Mouse (Mus musculus) right cerebral cortex, postnatal 36 days (tissue): ENCODE results near the gene Paip2b.
"Not testable (repeated sequence)": the region's sequence is repeated elsewhere in the genome, so short reads cannot be mapped to it uniquely, and the experiment has no call there.

Experiments
- DNase-seq, 2 experiments: peaks; one replicate each; pipeline ENCODE4 v3.0.0; 2022; ENCODE audit warnings: low spot score in 2 of 2, mixed read lengths in 1 of 2

Gene Paip2b

GRCm38 (mm10) chr6:83831606-83832123 is at the start of gene Paip2b:
Paip2b (minus strand) TSS chr6:83831741.
- peak; percentile 98 to 99 for DNase-seq

DNA sequence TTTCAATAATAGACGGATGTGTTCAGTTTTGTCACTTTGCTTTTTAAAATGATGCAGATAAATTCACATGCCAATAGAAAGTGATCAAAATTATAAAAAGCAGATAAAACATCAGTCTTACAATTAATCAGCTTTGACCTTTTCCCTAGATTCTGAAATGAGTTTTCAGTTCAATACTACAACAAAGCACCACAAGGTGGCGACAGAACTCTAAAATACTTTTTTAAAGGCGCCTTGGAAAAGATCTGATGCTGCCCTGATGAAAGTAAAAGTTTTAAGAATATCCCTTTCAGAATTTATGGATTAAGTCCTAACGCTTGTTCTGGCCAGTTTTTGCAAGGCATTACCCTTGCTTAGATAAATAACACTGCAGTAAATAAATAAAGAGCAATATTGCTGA is 48.3 kb upstream of the Paip2b start:
- peak in 1 of 2 experiments; percentile 10 for DNase-seq

- DNase-seq = peak; percentile 16 to 36
Measured at GRCm38 (mm10) chr6:83867598-83868585, 36.4 kb upstream of the Paip2b start.

GRCm38 (mm10) chr6:83866954-83867597 is 35.5 kb upstream of the Paip2b start, which contains the start of gene Zfp638:
Zfp638 (plus strand) TSS chr6:83867109.
- peak; percentile 91 to 92 for DNase-seq

DNA sequence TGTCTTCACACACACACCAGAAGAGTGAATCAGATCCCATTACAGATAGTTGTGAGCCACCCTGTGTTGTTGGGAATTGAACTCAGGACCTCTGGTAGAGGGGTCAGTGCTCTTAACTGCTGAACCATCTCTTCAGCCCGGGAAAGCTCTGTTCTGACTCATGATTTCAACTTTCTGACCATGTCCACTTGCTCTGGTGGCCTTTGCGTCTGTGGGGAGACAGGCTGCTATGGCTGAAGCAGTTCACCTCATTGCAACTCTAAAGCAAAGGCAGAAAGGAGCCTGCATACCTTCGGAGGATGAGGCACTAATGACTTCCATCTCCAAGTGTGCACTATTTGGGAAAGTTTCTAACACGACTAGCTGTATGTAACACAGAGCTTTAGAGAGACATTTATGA is 34.9 kb upstream of the Paip2b start:
- no peak for DNase-seq

DNA sequence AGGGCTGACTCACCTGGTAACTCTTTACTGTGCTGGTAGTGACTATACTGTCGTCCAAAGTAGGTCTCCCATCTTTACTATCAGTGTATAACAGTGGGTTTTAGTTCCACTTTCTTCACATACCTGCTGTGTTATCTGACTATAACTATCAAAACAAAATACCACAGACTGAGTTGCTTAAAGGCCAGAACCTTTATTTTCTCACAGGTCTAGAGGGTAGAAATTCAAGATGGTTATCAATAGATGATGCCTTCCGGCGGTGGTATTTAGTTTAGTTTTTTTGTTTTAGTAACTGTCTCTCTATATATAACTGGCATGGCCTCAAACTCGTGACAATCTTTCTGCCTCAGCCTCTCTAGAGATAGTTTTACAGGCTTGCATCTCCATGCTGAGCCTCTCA is 32.0 kb upstream of the Paip2b start:
- DNase-seq = no peak

GRCm38 (mm10) chr6:83860033-83860432 is 28.5 kb upstream of the Paip2b start:
- no peak for DNase-seq

DNA sequence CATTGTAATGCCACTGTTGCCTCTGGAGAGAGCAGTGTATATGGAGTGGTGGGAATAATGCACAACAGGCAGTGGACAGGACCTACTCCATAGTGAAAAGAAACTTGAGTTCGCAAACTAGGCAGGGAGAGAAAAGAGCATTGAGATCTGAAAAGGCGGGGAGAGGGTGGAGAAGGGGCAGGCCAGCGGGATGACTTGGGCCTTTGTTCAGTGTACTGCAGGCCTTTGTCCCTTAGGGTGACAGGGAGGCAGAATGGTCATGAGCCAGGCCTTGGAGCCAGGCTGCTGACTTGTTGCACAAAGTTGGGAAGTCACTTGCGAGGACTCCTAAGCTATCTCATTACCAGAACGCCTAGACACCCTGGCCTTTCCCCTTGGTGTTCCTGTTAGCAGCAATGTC is 25.9 kb upstream of the Paip2b start:
- DNase-seq = no peak

DNA sequence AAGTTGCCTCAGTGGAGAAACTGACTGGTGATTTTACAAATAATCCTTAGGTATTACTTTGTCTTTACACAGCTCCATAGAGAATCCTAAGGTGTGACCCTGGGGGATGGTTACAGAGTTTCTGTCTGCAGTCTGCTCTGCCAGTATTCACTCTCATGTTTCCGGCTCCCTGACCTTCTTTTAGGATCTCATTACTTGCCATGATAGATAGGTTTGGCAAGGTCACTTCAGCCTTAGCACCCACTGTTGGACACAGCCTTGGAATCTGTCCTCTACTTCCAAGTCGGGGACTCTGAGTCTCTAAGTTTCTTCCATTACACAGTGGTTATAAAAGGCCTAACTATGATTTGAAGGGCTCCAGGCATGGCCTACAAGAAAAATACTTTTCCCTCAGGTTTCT is 17.9 kb upstream of the Paip2b start:
- no peak for DNase-seq

DNA sequence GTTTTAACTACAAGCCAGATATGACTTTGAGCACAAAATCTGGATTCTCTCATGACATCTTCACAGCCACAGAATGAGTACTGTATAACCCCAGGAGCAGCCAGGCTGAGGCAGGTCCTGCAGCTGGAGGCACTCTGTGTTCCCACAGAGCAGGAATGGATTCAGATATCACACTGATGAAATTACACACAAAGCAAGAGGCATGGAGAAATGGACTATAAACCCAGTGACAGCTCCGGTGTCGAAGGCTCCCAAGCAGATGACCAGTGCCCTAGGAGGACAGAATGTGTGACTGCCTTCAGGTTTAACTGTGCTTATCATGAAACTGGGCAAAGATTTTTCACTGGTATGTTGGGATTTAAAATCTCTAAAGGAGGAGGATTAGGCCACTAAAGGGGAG is 14.6 kb upstream of the Paip2b start:
- no peak for DNase-seq

- no peak for DNase-seq
Measured at GRCm38 (mm10) chr6:83844913-83845312, 13.4 kb upstream of the Paip2b start.

DNA sequence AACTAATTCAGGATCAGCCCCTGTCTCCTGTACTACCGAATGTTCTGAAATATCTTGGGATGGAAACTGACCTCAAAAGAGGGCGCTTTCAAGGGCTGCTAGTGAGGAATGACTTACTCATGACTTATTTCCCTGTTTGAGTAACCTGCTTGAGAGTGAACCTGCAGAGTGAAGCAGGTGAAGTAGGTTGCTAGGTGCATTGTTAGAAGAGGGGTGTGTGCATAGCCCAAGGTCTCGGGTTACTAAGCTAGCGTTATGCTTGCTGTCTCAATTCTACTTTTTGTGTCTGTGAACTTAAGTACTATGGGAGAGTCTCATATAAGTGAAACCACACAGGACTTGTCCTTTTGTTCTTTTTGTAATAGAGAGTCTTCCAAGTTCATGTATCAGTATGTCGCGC is 8.5 kb upstream of the Paip2b start:
- DNase-seq = no peak

GRCm38 (mm10) chr6:83838046-83838445 is 6.5 kb upstream of the Paip2b start:
- DNase-seq = no peak

- DNase-seq = no peak
Measured at GRCm38 (mm10) chr6:83836826-83837225, 5.3 kb upstream of the Paip2b start.

GRCm38 (mm10) chr6:83832393-83832792 is 852 bp upstream of the Paip2b start:
- DNase-seq = not testable (repeated sequence)

GRCm38 (mm10) chr6:83830941-83831605 is 468 bp downstream of the Paip2b start:
- DNase-seq = peak; percentile 3 to 4

DNA sequence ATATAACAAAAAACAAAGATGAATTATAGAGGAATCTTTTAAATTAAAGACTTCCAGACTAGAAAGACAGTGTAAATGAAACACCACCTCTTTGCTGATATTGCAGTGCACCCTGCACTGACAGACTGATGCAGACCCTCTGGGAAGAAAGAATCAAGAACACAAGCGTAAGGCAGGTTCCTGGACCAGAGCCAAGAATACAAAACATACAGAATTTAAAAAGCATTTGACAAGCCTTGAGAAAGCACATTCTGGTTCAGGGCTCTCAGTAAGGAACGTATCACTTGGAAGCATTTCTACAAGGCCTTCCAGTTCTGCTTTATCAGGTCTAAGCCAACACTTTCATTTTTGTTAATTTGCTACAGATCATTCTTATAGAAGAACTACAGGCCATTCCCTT is 9.7 kb downstream of the Paip2b start:
- DNase-seq = no peak

GRCm38 (mm10) chr6:83820727-83821515 is 10.6 kb downstream of the Paip2b start:
- no peak for DNase-seq

DNA sequence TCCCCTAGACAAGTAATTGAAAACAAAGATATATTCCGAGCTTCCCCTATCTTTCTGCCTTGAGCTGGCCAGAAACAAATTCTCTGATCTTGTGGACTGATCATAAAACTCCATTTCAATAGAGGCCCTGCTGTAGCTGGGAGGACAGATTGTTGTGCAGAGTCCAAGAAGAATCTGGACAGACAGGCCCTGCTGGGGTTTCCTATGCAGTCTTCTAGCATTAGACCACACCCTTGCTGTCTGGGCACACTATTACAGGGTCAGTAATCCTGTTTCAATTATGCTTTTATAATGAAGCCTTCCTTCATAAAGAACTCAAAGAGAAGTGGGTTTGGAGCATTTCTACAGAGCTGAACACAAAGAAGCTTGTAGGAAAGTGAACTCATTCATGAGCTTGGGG is 12.5 kb downstream of the Paip2b start:
- DNase-seq = no peak

GRCm38 (mm10) chr6:83815801-83816200 is 15.7 kb downstream of the Paip2b start:
- no peak for DNase-seq

DNA sequence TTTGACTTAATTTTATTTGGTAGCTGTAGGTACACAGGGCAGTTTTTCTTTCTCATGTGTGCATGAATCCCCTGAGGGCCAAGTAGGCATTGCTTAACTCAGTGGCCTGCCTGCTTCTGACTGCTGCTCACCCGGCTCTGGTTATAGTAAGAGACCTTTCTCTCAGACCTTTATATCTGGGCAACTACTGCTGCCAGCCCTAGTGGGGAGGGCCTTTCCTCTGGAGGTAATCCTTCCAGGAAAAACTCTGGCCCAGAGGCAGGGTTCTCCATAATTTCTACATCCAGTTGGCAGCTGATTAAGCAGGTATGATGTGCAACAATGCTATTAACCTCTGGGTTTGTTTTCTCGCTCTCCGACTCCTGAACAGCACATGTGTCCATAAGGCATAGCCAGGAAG is 28.7 kb downstream of the Paip2b start:
- DNase-seq = no peak
